In genomic region chr11:97029686-97030417, GRCm38 (mm10) we compare ENCODE assay signal across 7 mouse cellular contexts. TPM values are rescaled to one million over a fixed set of nuclear protein-coding genes. Genes with fewer than 3 reads are reported as not detected.
A peak's percentile ranks its signal among the peaks of the same experiment; 100 is the strongest.
DNase-seq lines count a peak whose midpoint lies in the region; ATAC-seq and TF ChIP-seq lines count a peak whose summit lies in the region.

Scrn2 (plus strand) TSS chr11:97029938.

- ATAC-seq in granulocyte monocyte progenitor cell, adult 5-6 weeks (replicated peaks; ENCODE audit: poor library complexity, severe bottlenecking) = peak; percentile 87
- peak; percentile 75 for ATAC-seq in intestine, postnatal 0 days
- peak; percentile 77 for ATAC-seq in midbrain, embryonic 12.5 days (ENCODE audit: low FRiP score, low read depth)

- peak within 1 kb of the TSS; percentile 28 for H3K9ac ChIP-seq in intestine, postnatal 0 days (ENCODE audit: low read depth, low read length)
- peak within 1 kb of the TSS; percentile 72 for H3K9ac ChIP-seq in midbrain, embryonic 12.5 days (replicated peaks)

- H3K4me2 ChIP-seq in intestine, postnatal 0 days (replicated peaks; ENCODE audit: low read depth) = peak within 1 kb of the TSS; percentile 78
- H3K4me2 ChIP-seq in midbrain, embryonic 12.5 days (replicated peaks) = peak within 1 kb of the TSS; percentile 82

- H3K36me3 ChIP-seq in intestine, postnatal 0 days (ENCODE audit: control insufficient read depth, insufficient read depth) = peaks cover 13% of the 10 kb centered on the region; the same call in 1 of the 2 replicates
- H3K36me3 ChIP-seq in limb, embryonic 10.5 days = peaks cover 25% of the 10 kb centered on the region
- peaks cover 7% of the 10 kb centered on the region; the same call in 1 of the 2 replicates for H3K36me3 ChIP-seq in midbrain, embryonic 12.5 days
- peaks cover 10% of the 10 kb centered on the region; the same call in 1 of the 2 replicates for H3K36me3 ChIP-seq in small intestine, adult 2 months (ENCODE audit: control insufficient read depth, insufficient read depth, low read length)

- peak within 1 kb of the TSS; percentile 54 for H3K4me3 ChIP-seq in intestine, postnatal 0 days (ENCODE audit: low read depth, low read length)
- H3K4me3 ChIP-seq in limb, embryonic 10.5 days = peak within 1 kb of the TSS; percentile 65
- H3K4me3 ChIP-seq in midbrain, embryonic 12.5 days = peak within 1 kb of the TSS; percentile 69
- peak within 1 kb of the TSS; percentile 87 for H3K4me3 ChIP-seq in small intestine, adult 2 months (ENCODE audit: low read depth, low read length)

- TF ChIP-seq POLR2A in small intestine, adult 2 months (IDR thresholded peaks at IDR 0.05; ENCODE audit: low read depth, low read length) = peak; percentile 58

- peak; percentile 93 for TF ChIP-seq CTCF in intestine, postnatal 0 days (IDR thresholded peaks at IDR 0.05; ENCODE audit: low read depth)
- TF ChIP-seq CTCF in small intestine, adult 2 months (IDR thresholded peaks at IDR 0.05; ENCODE audit: extremely low read depth, insufficient read length, insufficient replicate concordance, low read depth, low read length) = peak; percentile 90; the same call in 1 of the 2 replicates

- peak within 1 kb of the TSS; percentile 41 for H3K27ac ChIP-seq in intestine, postnatal 0 days (ENCODE audit: low read depth, low read length)
- H3K27ac ChIP-seq in limb, embryonic 10.5 days = peak within 1 kb of the TSS; percentile 91
- peak within 1 kb of the TSS; percentile 68; the same call in 1 of the 2 replicates for H3K27ac ChIP-seq in midbrain, embryonic 12.5 days (replicated peaks)
- H3K27ac ChIP-seq in small intestine, adult 2 months (ENCODE audit: insufficient read depth, low read depth, low read length) = peak within 1 kb of the TSS; percentile 59

- H3K9me3 ChIP-seq in intestine, postnatal 0 days (ENCODE audit: control insufficient read depth) = no peaks in the 10 kb centered on the region
- no peaks in the 10 kb centered on the region for H3K9me3 ChIP-seq in limb, embryonic 10.5 days (replicated peaks)
- H3K9me3 ChIP-seq in midbrain, embryonic 12.5 days = no peaks in the 10 kb centered on the region

- DNase-seq in adrenal gland, adult 8-10 months = peak; percentile 68
- peak; percentile 79 for DNase-seq in embryo, embryonic 11.5 days (ENCODE audit: low read depth, low spot score)
- DNase-seq in limb, embryonic 10.5 days (ENCODE audit: low spot score) = peak; percentile 96

- no peaks in the 10 kb centered on the region for H3K27me3 ChIP-seq in intestine, postnatal 0 days (replicated peaks; ENCODE audit: control insufficient read depth, insufficient read depth, low read length)
- H3K27me3 ChIP-seq in limb, embryonic 10.5 days (ENCODE audit: low read depth, poor library complexity, severe bottlenecking) = peaks cover 6% of the 10 kb centered on the region
- H3K27me3 ChIP-seq in midbrain, embryonic 12.5 days = peaks cover 10% of the 10 kb centered on the region
- no peaks in the 10 kb centered on the region for H3K27me3 ChIP-seq in small intestine, adult 2 months (ENCODE audit: control insufficient read depth, insufficient read depth, low read length)

- 1% methylated on average over 25 of the region's 25 CpGs for WGBS in intestine, postnatal 0 days
- WGBS in limb, embryonic 10.5 days = 2% methylated on average over 25 of the region's 25 CpGs
- 2% methylated on average over 25 of the region's 25 CpGs for WGBS in midbrain, embryonic 12.5 days
- WGBS in small intestine, adult 2 months = under 1% methylated on average over 25 of the region's 25 CpGs

- H3K4me1 ChIP-seq in intestine, postnatal 0 days (replicated peaks; ENCODE audit: control insufficient read depth, insufficient read depth, low read length) = peaks cover 9% of the 10 kb centered on the region; the same call in 1 of the 2 replicates
- H3K4me1 ChIP-seq in limb, embryonic 10.5 days = peaks cover 36% of the 10 kb centered on the region
- H3K4me1 ChIP-seq in midbrain, embryonic 12.5 days = peaks cover 21% of the 10 kb centered on the region
- peaks cover 11% of the 10 kb centered on the region for H3K4me1 ChIP-seq in small intestine, adult 2 months (ENCODE audit: control insufficient read depth, insufficient read depth, insufficient read length, low read length)

RNA-seq across cellular contexts. Expression of gene Scrn2, which starts in this region (rescaled TPM):
- total RNA-seq in adrenal gland, adult 8-10 months (2022) = 10 to 100 TPM; 19.4 to 40.6 (median 31.8) TPM
- 12.2 and 22.1 TPM in 2 replicates for total RNA-seq in granulocyte monocyte progenitor cell, adult 5-6 weeks (2014; fragmentation: Nextera tagmentation)
- 22.0 and 30.0 TPM in 2 replicates for total RNA-seq in granulocyte monocyte progenitor cell, adult 5-6 weeks (2017)
- polyA plus RNA-seq in intestine, postnatal 0 days (2015; fragmentation: Nextera tagmentation; extraction: Ambion mirVana) = 24.1 and 24.5 TPM in 2 replicates
- 47.5 and 50.4 TPM in 2 replicates for polyA plus RNA-seq in limb, embryonic 10.5 days (2016; fragmentation: Nextera tagmentation; extraction: Ambion mirVana)
- polyA plus RNA-seq in midbrain, embryonic 12.5 days (2016; fragmentation: Nextera tagmentation; extraction: Ambion mirVana) = 22.5 and 24.2 TPM in 2 replicates
- 23.7 and 50.0 TPM in 2 replicates for polyA plus RNA-seq in small intestine, adult 2 months (2012; rRNA removed)

Comparison
In these comparisons a context has a peak if more than half of its experiments do, and no peak if none do; other contexts are left out.
1. Peak in every context shown above with its lines: DNase-seq, ATAC-seq, H3K4me3 ChIP-seq and H3K27ac ChIP-seq.
2. H3K27ac ChIP-seq: peak in every context shown above with its lines; median percentile 91 in limb, embryonic 10.5 days; 68 in midbrain, embryonic 12.5 days; 59 in small intestine, adult 2 months; 41 in intestine, postnatal 0 days.